Mouse (Mus musculus): ENCODE results near the gene Relb. TPM values are rescaled to one million over a fixed set of nuclear protein-coding genes. Genes with fewer than 3 reads are reported as not detected.
A peak's percentile ranks its signal among the peaks of the same experiment; 100 is the strongest.

Gene Relb
- polyA plus RNA-seq, 1 experiment from 2014 or later, result 8.0 TPM

GRCm38 (mm10) chr7:19628536-19629360 lies 490 bp downstream of the Relb start:
- Histone ChIP-seq H3K9ac (peak overlapping the region; percentile 55), H3K36me3 (peaks cover 18% of the 10 kb centered on the region), H3K4me3 (peak overlapping the region; percentile 78), H3K4me2 (replicated peaks) (peak overlapping the region; percentile 90), H3K9me3 (no peaks in the 10 kb centered on the region), H3K4me1 (no peaks in the 10 kb centered on the region), H3K27me3 (no peaks in the 10 kb centered on the region), H3K27ac (peak overlapping the region; percentile 85)
- WGBS, result 1% methylated on average over 57 of the region's 57 CpGs
- ATAC-seq (ENCODE audit: insufficient number of reproducible peaks, insufficient read depth, low FRiP score, low TSS enrichment), result peak; percentile 89

- ATAC-seq (ENCODE audit: insufficient number of reproducible peaks, insufficient read depth, low FRiP score, low TSS enrichment), result no peak
- no peaks in the 10 kb centered on the region for H3K4me1 ChIP-seq
- no peaks in the 10 kb centered on the region for H3K9me3 ChIP-seq
- H3K4me2 ChIP-seq (replicated peaks), result peak overlapping the region; percentile 90
- WGBS, result 13% methylated on average over 17 of the region's 17 CpGs
- peak overlapping the region; percentile 78 for H3K4me3 ChIP-seq
- peaks cover 12% of the 10 kb centered on the region for H3K36me3 ChIP-seq
- no peak overlapping the region for H3K9ac ChIP-seq
- no peaks in the 10 kb centered on the region for H3K27me3 ChIP-seq
- H3K27ac ChIP-seq, result peak overlapping the region; percentile 85; the same call in 1 of the 2 replicates
These were observed 1.1 kb downstream of the Relb start for GRCm38 (mm10) chr7:19628192-19628535.

- no peak overlapping the region for H3K4me3 ChIP-seq
- H3K27me3 ChIP-seq, result no peaks in the 10 kb centered on the region
- H3K9ac ChIP-seq, result no peak overlapping the region
- 60% methylated on average over 3 of the region's 3 CpGs for WGBS
- no peak overlapping the region for H3K27ac ChIP-seq
- H3K4me2 ChIP-seq (replicated peaks), result peak overlapping the region; percentile 90; the same call in 1 of the 2 replicates
- no peaks in the 10 kb centered on the region for H3K4me1 ChIP-seq
- no peaks in the 10 kb centered on the region for H3K9me3 ChIP-seq
- no peak for ATAC-seq (ENCODE audit: insufficient number of reproducible peaks, insufficient read depth, low FRiP score, low TSS enrichment)
- peaks cover 7% of the 10 kb centered on the region for H3K36me3 ChIP-seq
These were observed 1.5 kb downstream of the Relb start for GRCm38 (mm10) chr7:19627721-19628120.

GRCm38 (mm10) chr7:19623433-19623832 lies 5.8 kb downstream of the Relb start:
- Histone ChIP-seq H3K4me1 (peaks cover 3% of the 10 kb centered on the region; the same call in 1 of the 2 replicates), H3K27ac (no peak overlapping the region), H3K4me2 (replicated peaks) (no peak overlapping the region), H3K27me3 (peaks cover 7% of the 10 kb centered on the region; the same call in 1 of the 2 replicates), H3K36me3 (no peaks in the 10 kb centered on the region), H3K4me3 (no peak overlapping the region), H3K9me3 (no peaks in the 10 kb centered on the region), H3K9ac (no peak overlapping the region)
- WGBS, result 77% methylated on average over 2 of the region's 2 CpGs
- ATAC-seq (ENCODE audit: insufficient number of reproducible peaks, insufficient read depth, low FRiP score, low TSS enrichment), result no peak

GRCm38 (mm10) chr7:19622241-19622640 lies 7.0 kb downstream of the Relb start:
- peaks cover 3% of the 10 kb centered on the region; the same call in 1 of the 2 replicates for H3K4me1 ChIP-seq
- no peak overlapping the region for H3K4me2 ChIP-seq (replicated peaks)
- no peak overlapping the region for H3K9ac ChIP-seq
- H3K9me3 ChIP-seq, result no peaks in the 10 kb centered on the region
- no peaks in the 10 kb centered on the region for H3K36me3 ChIP-seq
- ATAC-seq (ENCODE audit: insufficient number of reproducible peaks, insufficient read depth, low FRiP score, low TSS enrichment), result no peak
- 31% methylated on average over 6 of the region's 6 CpGs for WGBS
- no peak overlapping the region for H3K4me3 ChIP-seq
- H3K27me3 ChIP-seq, result peaks cover 7% of the 10 kb centered on the region; the same call in 1 of the 2 replicates
- H3K27ac ChIP-seq, result no peak overlapping the region

GRCm38 (mm10) chr7:19620811-19621210 lies 8.4 kb downstream of the Relb start:
- peaks cover 7% of the 10 kb centered on the region; the same call in 1 of the 2 replicates for H3K27me3 ChIP-seq
- 90% methylated on average over 7 of the region's 7 CpGs for WGBS

GRCm38 (mm10) chr7:19619004-19619801 lies 10.0 kb downstream of the Relb start:
- peaks cover 3% of the 10 kb centered on the region; the same call in 1 of the 2 replicates for H3K4me1 ChIP-seq
- 6% methylated on average over 35 of the region's 35 CpGs for WGBS
- H3K4me2 ChIP-seq (replicated peaks), result peak overlapping the region; percentile 54
- 0 out of 2 replicates have a peak overlapping the region, but pooled peaks have one; percentile 63 for H3K27ac ChIP-seq
- peak; percentile 76; the same call in 1 of the 2 replicates for ATAC-seq (ENCODE audit: insufficient number of reproducible peaks, insufficient read depth, low FRiP score, low TSS enrichment)
- H3K4me3 ChIP-seq, result peak overlapping the region; percentile 32
- H3K9ac ChIP-seq, result peak overlapping the region; percentile 58
- peaks cover 7% of the 10 kb centered on the region; the same call in 1 of the 2 replicates for H3K27me3 ChIP-seq
- no peaks in the 10 kb centered on the region for H3K9me3 ChIP-seq
- no peaks in the 10 kb centered on the region for H3K36me3 ChIP-seq

More at GRCm38 (mm10) chr7:19620811-19621210, 8.4 kb downstream of the Relb start:
- no peak overlapping the region for H3K4me2 ChIP-seq (replicated peaks)
- no peak for ATAC-seq (ENCODE audit: insufficient number of reproducible peaks, insufficient read depth, low FRiP score, low TSS enrichment)
- peaks cover 3% of the 10 kb centered on the region; the same call in 1 of the 2 replicates for H3K4me1 ChIP-seq
- no peak overlapping the region for H3K9ac ChIP-seq
- H3K36me3 ChIP-seq, result no peaks in the 10 kb centered on the region
- no peak overlapping the region for H3K4me3 ChIP-seq
- no peaks in the 10 kb centered on the region for H3K9me3 ChIP-seq
- no peak overlapping the region for H3K27ac ChIP-seq

GRCm38 (mm10) chr7:19615036-19615577 lies 14.1 kb downstream of the Relb start:
- Histone ChIP-seq H3K9me3 (no peaks in the 10 kb centered on the region), H3K27me3 (peaks cover 7% of the 10 kb centered on the region; the same call in 1 of the 2 replicates), H3K27ac (no peak overlapping the region), H3K36me3 (no peaks in the 10 kb centered on the region), H3K9ac (no peak overlapping the region), H3K4me2 (replicated peaks) (no peak overlapping the region), H3K4me1 (peaks cover 3% of the 10 kb centered on the region; the same call in 1 of the 2 replicates), H3K4me3 (no peak overlapping the region)
- no peak for ATAC-seq (ENCODE audit: insufficient number of reproducible peaks, insufficient read depth, low FRiP score, low TSS enrichment)
- 87% methylated on average over 12 of the region's 12 CpGs for WGBS

- 78% methylated on average over 5 of the region's 5 CpGs for WGBS
- Histone ChIP-seq H3K36me3 (no peaks in the 10 kb centered on the region), H3K9ac (no peak overlapping the region)
These were observed 18.3 kb downstream of the Relb start for GRCm38 (mm10) chr7:19610969-19611368.

GRCm38 (mm10) chr7:19609641-19610332 lies 19.5 kb downstream of the Relb start:
- WGBS, result 91% methylated on average over 12 of the region's 12 CpGs
- ATAC-seq (ENCODE audit: insufficient number of reproducible peaks, insufficient read depth, low FRiP score, low TSS enrichment), result no peak
- no peak overlapping the region for H3K9ac ChIP-seq
- H3K4me2 ChIP-seq (replicated peaks), result no peak overlapping the region
- H3K4me1 ChIP-seq, result no peaks in the 10 kb centered on the region
- no peak overlapping the region for H3K27ac ChIP-seq
- no peaks in the 10 kb centered on the region for H3K36me3 ChIP-seq
- no peaks in the 10 kb centered on the region for H3K9me3 ChIP-seq
- H3K27me3 ChIP-seq, result no peaks in the 10 kb centered on the region
- no peak overlapping the region for H3K4me3 ChIP-seq

More at GRCm38 (mm10) chr7:19610969-19611368, 18.3 kb downstream of the Relb start:
- H3K4me3 ChIP-seq, result no peak overlapping the region
- no peaks in the 10 kb centered on the region for H3K9me3 ChIP-seq
- no peak overlapping the region for H3K27ac ChIP-seq
- no peaks in the 10 kb centered on the region for H3K27me3 ChIP-seq
- H3K4me2 ChIP-seq (replicated peaks), result no peak overlapping the region
- no peak for ATAC-seq (ENCODE audit: insufficient number of reproducible peaks, insufficient read depth, low FRiP score, low TSS enrichment)
- H3K4me1 ChIP-seq, result no peaks in the 10 kb centered on the region

- H3K4me3 ChIP-seq, result no peak overlapping the region
- H3K27ac ChIP-seq, result no peak overlapping the region
- H3K9ac ChIP-seq, result no peak overlapping the region
- no peak overlapping the region for H3K4me2 ChIP-seq (replicated peaks)
- no peak for ATAC-seq (ENCODE audit: insufficient number of reproducible peaks, insufficient read depth, low FRiP score, low TSS enrichment)
- H3K9me3 ChIP-seq, result no peaks in the 10 kb centered on the region
- H3K4me1 ChIP-seq, result peaks cover 14% of the 10 kb centered on the region
- no peaks in the 10 kb centered on the region for H3K27me3 ChIP-seq
- no peaks in the 10 kb centered on the region for H3K36me3 ChIP-seq
- WGBS, result 83% methylated on average over 5 of the region's 5 CpGs
These were observed 21.9 kb downstream of the Relb start for GRCm38 (mm10) chr7:19607291-19607690.

Data from embryonic facial prominence, embryonic 12.5 days (tissue).